Mouse (Mus musculus) liver, embryonic 13.5 days (tissue): Measurements from ENCODE around the gene Gripap1. TPM values are rescaled to one million over a fixed set of nuclear protein-coding genes. Genes with fewer than 3 reads are reported as not detected.
A peak's percentile ranks its signal among the peaks of the same experiment; 100 is the strongest.

Experiments
- microRNA counts: library from miRNA; unstranded; fragments of <30 nt; microRNA quantifications from one replicate; lab custom pipeline; 2016
- microRNA-seq: library from miRNA; unstranded; fragments of <30 nt; microRNA quantifications from one replicate; pipeline ENCODE4, GENCODE M21; 2016
- polyA plus RNA-seq: library from polyadenylated mRNA; unstranded; fragments of >200 nt; fragmentation: Nextera tagmentation; extraction: Ambion mirVana; gene quantifications from 2 replicates; pipeline ENCODE4 v1.2.1, GENCODE M21; 2015

The Gripap1 gene
- polyA plus RNA-seq, 1 experiment from 2014 or later = 30.6 TPM

MicroRNAs within 50 kb of the gene (microRNA counts, 519-probe panel; counts per million panel counts)
- 2,603 counts per million, percentile 11 among the panel's probes with 10 or more counts for microRNA mmu-miR-1198 (lab: Ali Mortazavi, UCI)

Small RNA genes lying within 50 kb of the gene (microRNA-seq; reads per million reads assigned to microRNA genes)
- 34.7 reads per million, percentile 40 among the genes with 10 or more reads in this experiment for gene Mir1198

Other genes with a start within 250 kb of the Gripap1 start
- 0.05 TPM in 1 of 2 replicates, not detected in the other for gene Foxp3, start 216.1 kb upstream of the Gripap1 start, polyA plus RNA-seq
- 0.17 and 0.37 TPM in 2 replicates for gene Ppp1r3f, start 215.5 kb upstream of the Gripap1 start, polyA plus RNA-seq
- gene Ccdc22, start 184.2 kb upstream of the Gripap1 start, polyA plus RNA-seq = 22.3 and 23.4 TPM in 2 replicates
- gene Cacna1f, start 182.7 kb upstream of the Gripap1 start, polyA plus RNA-seq = 0.10 TPM in 1 of 2 replicates, not detected in the other
- 0.34 and 0.55 TPM in 2 replicates for gene Syp, start 151.3 kb upstream of the Gripap1 start, polyA plus RNA-seq
- gene Prickle3, start 132.5 kb upstream of the Gripap1 start, polyA plus RNA-seq = 0.86 and 0.95 TPM in 2 replicates
- 28.2 and 32.5 TPM in 2 replicates for gene Plp2, start 118.4 kb upstream of the Gripap1 start, polyA plus RNA-seq
- gene Magix, start 108.5 kb upstream of the Gripap1 start, polyA plus RNA-seq = not detected in 2 replicates
- 15.0 and 17.7 TPM in 2 replicates for gene Gpkow, start 92.6 kb upstream of the Gripap1 start, polyA plus RNA-seq
- 13.3 and 15.2 TPM in 2 replicates for gene Wdr45, start 75.4 kb upstream of the Gripap1 start, polyA plus RNA-seq
- 0.25 TPM in 1 of 2 replicates, not detected in the other for gene Gm45208, start 67.5 kb upstream of the Gripap1 start, polyA plus RNA-seq
- 8.3 and 9.1 TPM in 2 replicates for gene Praf2, start 61.3 kb upstream of the Gripap1 start, polyA plus RNA-seq
- 1.7 TPM in 2 replicates for gene Ccdc120, start 38.9 kb upstream of the Gripap1 start, polyA plus RNA-seq
- 8.9 and 10.1 TPM in 2 replicates for gene Tfe3, start 27.2 kb upstream of the Gripap1 start, polyA plus RNA-seq
- gene Kcnd1, start 32.5 kb downstream of the Gripap1 start, polyA plus RNA-seq = 0.13 and 0.34 TPM in 2 replicates
- gene Otud5, start 51.6 kb downstream of the Gripap1 start, polyA plus RNA-seq = 33.8 and 35.7 TPM in 2 replicates
- 2.8 and 4.3 TPM in 2 replicates for gene Pim2, start 88.5 kb downstream of the Gripap1 start, polyA plus RNA-seq
- gene Slc35a2, start 94.3 kb downstream of the Gripap1 start, polyA plus RNA-seq = 17.1 and 17.8 TPM in 2 replicates
- 58.2 and 60.3 TPM in 2 replicates for gene Pqbp1, start 109.5 kb downstream of the Gripap1 start, polyA plus RNA-seq
- 96.5 and 97.0 TPM in 2 replicates for gene Timm17b, start 109.6 kb downstream of the Gripap1 start, polyA plus RNA-seq
- not detected in 2 replicates for gene Gm10491, start 118.1 kb downstream of the Gripap1 start, polyA plus RNA-seq
- not detected in 2 replicates for gene Gm10490, start 119.8 kb downstream of the Gripap1 start, polyA plus RNA-seq
- 0.18 and 0.19 TPM in 2 replicates for gene Pcsk1n, start 130.1 kb downstream of the Gripap1 start, polyA plus RNA-seq
- not detected in 2 replicates for gene Eras, start 138.8 kb downstream of the Gripap1 start, polyA plus RNA-seq
- gene Hdac6, start 158.1 kb downstream of the Gripap1 start, polyA plus RNA-seq = 8.9 and 10.5 TPM in 2 replicates
- 135 and 145 TPM in 2 replicates for gene Gata1, start 188.3 kb downstream of the Gripap1 start, polyA plus RNA-seq
- 0.29 and 0.36 TPM in 2 replicates for gene Glod5, start 228.7 kb downstream of the Gripap1 start, polyA plus RNA-seq